Mouse (Mus musculus): ENCODE results near the gene 2200002D01Rik.

DNA sequence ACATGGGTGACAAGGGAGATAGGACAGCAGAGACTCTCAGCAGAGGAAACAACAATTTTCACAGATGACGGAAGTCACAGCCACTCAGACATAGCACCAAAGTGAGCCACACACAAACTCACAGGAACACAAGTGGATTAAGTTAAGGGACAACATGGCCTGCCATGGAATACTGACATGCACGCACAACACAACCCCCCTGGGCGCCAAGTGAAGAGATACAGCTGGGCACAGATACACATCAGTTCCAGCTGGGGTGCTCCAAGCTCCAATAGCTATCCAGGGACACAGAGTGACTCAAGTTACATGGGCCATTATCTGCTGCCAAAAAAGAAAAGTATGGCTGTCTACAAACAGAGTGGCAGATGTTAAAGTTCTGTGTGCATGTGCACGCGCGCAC, 41.6 kb upstream of the 2200002D01Rik start:
- TF ChIP-seq POLR2A (IDR thresholded peaks at IDR 0.05; ENCODE audit: extremely low read depth, insufficient read depth, low read length) = no peak
- no peak for TF ChIP-seq CTCF (IDR thresholded peaks at IDR 0.05; ENCODE audit: low read depth, low read length)
